8 mouse cellular contexts compared by ENCODE assay signal in the genomic region with DNA sequence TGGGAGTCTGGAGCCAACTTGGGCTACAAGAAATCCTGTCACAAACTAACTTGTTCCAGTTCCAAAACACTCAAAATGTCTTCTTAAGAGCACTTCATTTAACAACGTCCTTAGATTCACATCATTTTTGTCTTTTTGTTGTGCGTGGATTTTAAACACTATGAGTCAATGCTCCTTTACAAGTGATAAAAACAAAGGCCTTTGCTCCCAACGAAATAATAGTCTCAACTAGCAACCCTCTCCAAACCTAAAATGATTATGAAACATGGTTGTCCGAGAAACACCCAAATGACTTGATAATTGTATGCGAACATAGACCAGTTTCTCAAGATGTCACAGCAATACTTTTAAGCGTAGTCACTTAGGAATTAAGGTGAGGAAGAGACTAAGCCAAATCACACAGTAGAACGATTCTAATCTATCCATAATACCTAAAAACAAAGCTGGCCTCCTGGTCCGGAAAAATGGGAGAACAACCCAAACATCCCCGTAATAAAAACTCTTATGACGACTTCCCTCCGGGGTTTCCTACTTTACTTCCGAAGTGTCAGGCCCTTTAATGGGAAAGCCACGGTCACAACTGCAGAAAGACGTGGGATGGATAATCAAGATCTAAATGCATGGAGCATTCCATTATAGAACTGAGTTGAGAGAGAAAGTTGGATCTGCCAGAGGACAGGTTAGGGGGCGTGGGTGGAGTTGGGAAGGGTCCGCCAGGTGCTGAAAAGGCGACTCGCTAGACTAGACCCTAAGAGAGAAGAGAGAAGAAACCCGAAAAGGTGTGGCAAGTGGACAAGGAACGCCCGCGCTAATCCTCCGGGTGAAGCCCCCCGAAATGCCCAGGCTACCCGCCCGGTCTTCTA. TPM values are rescaled to one million over a fixed set of nuclear protein-coding genes. Genes with fewer than 3 reads are reported as not detected.
DNase-seq lines count a peak whose midpoint lies in the region; ATAC-seq lines count a peak whose summit lies in the region.

No protein-coding gene starts in this region.

- H3K9ac ChIP-seq in kidney, embryonic 15.5 days = peak overlapping the region; percentile 82
- peak overlapping the region; percentile 85 for H3K9ac ChIP-seq in forebrain, embryonic 14.5 days (ENCODE audit: low read length)
- H3K9ac ChIP-seq in liver, embryonic 13.5 days = peak overlapping the region; percentile 91
- H3K9ac ChIP-seq in stomach, embryonic 14.5 days (replicated peaks; ENCODE audit: low read depth, low read length) = peak overlapping the region; percentile 73

- H3K27ac ChIP-seq in kidney, embryonic 15.5 days = peak overlapping the region; percentile 72
- H3K27ac ChIP-seq in forebrain, embryonic 14.5 days (ENCODE audit: low read depth, low read length) = peak overlapping the region; percentile 72; the same call in 1 of the 2 replicates
- H3K27ac ChIP-seq in liver, embryonic 13.5 days = peak overlapping the region; percentile 82
- H3K27ac ChIP-seq in stomach, embryonic 14.5 days (ENCODE audit: low read length) = 0 out of 2 replicates have a peak overlapping the region, but pooled peaks have one; percentile 53

- H3K36me3 ChIP-seq in kidney, embryonic 15.5 days = no peaks in the 10 kb centered on the region
- H3K36me3 ChIP-seq in forebrain, embryonic 14.5 days (ENCODE audit: control insufficient read depth, insufficient read depth, low read length) = no peaks in the 10 kb centered on the region
- no peaks in the 10 kb centered on the region for H3K36me3 ChIP-seq in liver, embryonic 13.5 days
- H3K36me3 ChIP-seq in stomach, embryonic 14.5 days (ENCODE audit: control insufficient read depth, insufficient read depth, low read length) = no peaks in the 10 kb centered on the region

- H3K27me3 ChIP-seq in kidney, embryonic 15.5 days = no peaks in the 10 kb centered on the region
- no peaks in the 10 kb centered on the region for H3K27me3 ChIP-seq in forebrain, embryonic 14.5 days (replicated peaks; ENCODE audit: control insufficient read depth, insufficient read depth, low read length)
- no peaks in the 10 kb centered on the region for H3K27me3 ChIP-seq in liver, embryonic 13.5 days
- no peaks in the 10 kb centered on the region for H3K27me3 ChIP-seq in stomach, embryonic 14.5 days (ENCODE audit: control insufficient read depth, insufficient read depth, low read length)

- 12% methylated on average over 26 of the region's 26 CpGs for WGBS in kidney, embryonic 15.5 days
- 10% methylated on average over 26 of the region's 26 CpGs for WGBS in forebrain, embryonic 14.5 days
- WGBS in liver, embryonic 13.5 days (ENCODE audit: insufficient replicate concordance) = 4% methylated on average over 26 of the region's 26 CpGs
- 10% methylated on average over 26 of the region's 26 CpGs for WGBS in stomach, embryonic 14.5 days

- no peaks in the 10 kb centered on the region for H3K9me3 ChIP-seq in kidney, embryonic 15.5 days (replicated peaks)
- H3K9me3 ChIP-seq in forebrain, embryonic 14.5 days (replicated peaks; ENCODE audit: control insufficient read depth, low read length) = no peaks in the 10 kb centered on the region
- H3K9me3 ChIP-seq in liver, embryonic 13.5 days (replicated peaks) = no peaks in the 10 kb centered on the region
- no peaks in the 10 kb centered on the region for H3K9me3 ChIP-seq in stomach, embryonic 14.5 days (ENCODE audit: control insufficient read depth, low read depth, low read length)

- no peak for ATAC-seq in kidney, embryonic 15.5 days (replicated peaks; ENCODE audit: low FRiP score)
- ATAC-seq in forebrain, embryonic 14.5 days = no peak
- no peak for ATAC-seq in liver, embryonic 13.5 days (ENCODE audit: low read depth)
- no peak for ATAC-seq in stomach, embryonic 14.5 days (ENCODE audit: insufficient number of reproducible peaks, insufficient read depth, low FRiP score, low read depth)
- ATAC-seq in monocyte, adult 5-6 weeks (replicated peaks; ENCODE audit: insufficient number of reproducible peaks, low FRiP score, low TSS enrichment, poor library complexity, severe bottlenecking) = no peak

- peaks cover 13% of the 10 kb centered on the region for H3K4me1 ChIP-seq in kidney, embryonic 15.5 days
- H3K4me1 ChIP-seq in forebrain, embryonic 14.5 days (ENCODE audit: control insufficient read depth, insufficient read depth, low read length) = 0 out of 2 replicates have a peak, but pooled peaks cover 6% of the 10 kb centered on the region
- peaks cover 25% of the 10 kb centered on the region for H3K4me1 ChIP-seq in liver, embryonic 13.5 days (replicated peaks)
- 0 out of 2 replicates have a peak, but pooled peaks cover 7% of the 10 kb centered on the region for H3K4me1 ChIP-seq in stomach, embryonic 14.5 days (ENCODE audit: control insufficient read depth, insufficient read depth, low read length)

- peak overlapping the region; percentile 64 for H3K4me2 ChIP-seq in kidney, embryonic 15.5 days
- peak overlapping the region; percentile 73 for H3K4me2 ChIP-seq in forebrain, embryonic 14.5 days (ENCODE audit: low read length)
- H3K4me2 ChIP-seq in liver, embryonic 13.5 days = peak overlapping the region; percentile 82
- peak overlapping the region; percentile 68 for H3K4me2 ChIP-seq in stomach, embryonic 14.5 days (replicated peaks; ENCODE audit: low read depth, low read length)

- DNase-seq in kidney, postnatal 4 days = no peak
- DNase-seq in NIH3T3 (ENCODE audit: low read depth) = peak; percentile 45
- no peak for DNase-seq in forebrain, embryonic 14.5 days (ENCODE audit: low spot score)
- no peak for DNase-seq in liver, embryonic 13.5 days
- DNase-seq in layer of hippocampus, adult 9-11 months = no peak

- H3K4me3 ChIP-seq in kidney, embryonic 15.5 days (replicated peaks) = peak overlapping the region; percentile 83
- peak overlapping the region; percentile 92 for H3K4me3 ChIP-seq in forebrain, embryonic 14.5 days (ENCODE audit: low read depth, low read length)
- H3K4me3 ChIP-seq in liver, embryonic 13.5 days (replicated peaks) = peak overlapping the region; percentile 94
- peak overlapping the region; percentile 80 for H3K4me3 ChIP-seq in stomach, embryonic 14.5 days (ENCODE audit: low read depth, low read length)

RNA-seq across cellular contexts. Expression of a gene that starts 0.7 kb away (rescaled TPM):
- 11.7 and 14.9 TPM in 2 replicates for polyA plus RNA-seq in kidney, embryonic 15.5 days (2015; fragmentation: Nextera tagmentation; extraction: Ambion mirVana)
- polyA plus RNA-seq in forebrain, embryonic 14.5 days (2014; fragmentation: Nextera tagmentation; extraction: Ambion mirVana) = 13.1 and 15.7 TPM in 2 replicates
- polyA plus RNA-seq in liver, embryonic 13.5 days (2015; fragmentation: Nextera tagmentation; extraction: Ambion mirVana) = 10.5 and 16.8 TPM in 2 replicates
- polyA plus RNA-seq in stomach, embryonic 14.5 days (2014; fragmentation: Nextera tagmentation; extraction: Ambion mirVana) = 15.5 and 18.2 TPM in 2 replicates
- 48.3 to 49.7 TPM (median 49.6 TPM) in 3 replicates for total RNA-seq in monocyte, adult 5-6 weeks (2017)

RNA-seq across cellular contexts. Expression of a gene that starts 18.5 kb away (rescaled TPM):
- polyA plus RNA-seq in kidney, embryonic 15.5 days (2015; fragmentation: Nextera tagmentation; extraction: Ambion mirVana) = 29.5 and 30.9 TPM in 2 replicates
- 37.3 and 38.1 TPM in 2 replicates for polyA plus RNA-seq in forebrain, embryonic 14.5 days (2014; fragmentation: Nextera tagmentation; extraction: Ambion mirVana)
- 24.7 and 28.5 TPM in 2 replicates for polyA plus RNA-seq in liver, embryonic 13.5 days (2015; fragmentation: Nextera tagmentation; extraction: Ambion mirVana)
- 29.0 and 32.6 TPM in 2 replicates for polyA plus RNA-seq in stomach, embryonic 14.5 days (2014; fragmentation: Nextera tagmentation; extraction: Ambion mirVana)
- 38.9 to 40.6 TPM (median 39.6 TPM) in 3 replicates for total RNA-seq in monocyte, adult 5-6 weeks (2017)

RNA-seq across cellular contexts. Expression of a gene that starts 44.2 kb away (rescaled TPM):
- 22.6 and 26.7 TPM in 2 replicates for polyA plus RNA-seq in kidney, embryonic 15.5 days (2015; fragmentation: Nextera tagmentation; extraction: Ambion mirVana)
- 14.4 and 20.3 TPM in 2 replicates for polyA plus RNA-seq in forebrain, embryonic 14.5 days (2014; fragmentation: Nextera tagmentation; extraction: Ambion mirVana)
- polyA plus RNA-seq in liver, embryonic 13.5 days (2015; fragmentation: Nextera tagmentation; extraction: Ambion mirVana) = 8.9 and 9.0 TPM in 2 replicates
- 40.2 and 40.9 TPM in 2 replicates for polyA plus RNA-seq in stomach, embryonic 14.5 days (2014; fragmentation: Nextera tagmentation; extraction: Ambion mirVana)
- 72.2 to 108 TPM (median 74.4 TPM) in 3 replicates for total RNA-seq in monocyte, adult 5-6 weeks (2017)
